Mouse (Mus musculus): ENCODE measurements around the gene Rps6kb2. TPM values are rescaled to one million over a fixed set of nuclear protein-coding genes. Genes with fewer than 3 reads are reported as not detected.

Rps6kb2 gene
- total RNA-seq (2014; fragmentation: Nextera tagmentation) = 42.5 and 45.6 TPM in 2 replicates
- 21.0 and 31.6 TPM in 2 replicates for total RNA-seq (2017)

GRCm38 (mm10) chr19:4162646-4163542 is at the start of gene Rps6kb2:
TSS of gene Rps6kb2 (minus strand) at chr19:4163354.
- peak; percentile 90 for ATAC-seq (replicated peaks; ENCODE audit: poor library complexity, severe bottlenecking)

GRCm38 (mm10) chr19:4211891-4212588 is 48.9 kb upstream of the Rps6kb2 start:
- no peak for ATAC-seq (replicated peaks; ENCODE audit: poor library complexity, severe bottlenecking)

DNA sequence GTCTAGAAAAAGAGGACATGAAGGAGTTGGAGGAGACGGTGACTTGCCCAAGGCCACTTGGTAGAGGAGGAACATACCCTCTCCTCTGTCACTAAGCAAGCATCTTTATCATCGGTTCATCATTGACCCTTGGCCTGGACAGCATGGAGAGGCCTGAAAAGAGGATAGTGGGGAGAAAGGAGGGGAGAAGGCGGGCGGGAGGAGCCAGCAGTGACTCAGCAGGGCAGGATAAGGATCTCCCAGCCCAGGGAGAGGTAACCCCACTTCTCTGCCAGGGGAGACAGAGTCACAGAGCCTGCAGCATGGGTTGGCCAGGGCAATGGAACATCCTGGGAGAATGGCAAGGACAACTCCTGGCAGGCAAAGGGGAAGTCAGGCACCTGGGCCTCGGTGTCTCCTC is 45.4 kb upstream of the Rps6kb2 start:
- no peak for ATAC-seq (replicated peaks; ENCODE audit: poor library complexity, severe bottlenecking)

DNA sequence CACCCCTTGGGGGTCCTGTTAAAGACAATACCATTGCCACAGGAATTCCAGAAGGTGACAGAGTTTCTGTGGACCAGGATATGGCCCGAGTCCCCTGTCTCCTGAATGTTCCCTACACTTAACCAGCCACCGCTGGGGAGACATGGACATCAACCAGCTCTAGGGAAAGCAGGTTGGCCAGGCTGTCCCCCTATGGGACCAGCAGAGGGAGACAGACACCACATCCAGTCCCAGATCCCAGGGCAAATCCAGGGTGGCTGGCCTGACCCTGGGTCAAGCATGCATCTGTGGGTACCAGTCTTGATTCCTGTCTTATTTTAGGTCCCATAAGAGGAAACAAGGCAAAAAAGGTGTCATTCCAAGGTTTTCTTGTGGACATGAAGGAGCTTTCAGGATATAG is 43.8 kb upstream of the Rps6kb2 start:
- peak; percentile 73 for ATAC-seq (replicated peaks; ENCODE audit: poor library complexity, severe bottlenecking)

DNA sequence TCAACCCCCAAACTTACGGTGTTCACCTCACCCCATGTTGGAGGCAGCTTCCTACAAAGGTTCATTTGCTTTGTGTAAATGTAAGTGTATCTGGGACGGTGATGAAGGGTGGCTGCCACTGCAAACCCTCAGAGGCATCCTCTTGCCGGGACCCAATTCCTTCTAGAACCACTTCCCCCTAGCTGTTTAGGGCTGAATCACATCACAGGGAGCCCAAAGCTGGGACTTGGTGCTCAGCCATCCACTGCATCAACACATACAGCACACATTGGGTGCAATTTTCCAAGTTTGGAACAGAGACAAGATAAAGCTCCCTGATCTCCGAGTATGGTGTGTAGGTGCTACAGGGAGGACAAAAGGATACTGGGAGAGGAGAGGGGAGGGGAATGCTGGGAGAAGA is 41.7 kb upstream of the Rps6kb2 start:
- ATAC-seq (replicated peaks; ENCODE audit: poor library complexity, severe bottlenecking) = no peak

DNA sequence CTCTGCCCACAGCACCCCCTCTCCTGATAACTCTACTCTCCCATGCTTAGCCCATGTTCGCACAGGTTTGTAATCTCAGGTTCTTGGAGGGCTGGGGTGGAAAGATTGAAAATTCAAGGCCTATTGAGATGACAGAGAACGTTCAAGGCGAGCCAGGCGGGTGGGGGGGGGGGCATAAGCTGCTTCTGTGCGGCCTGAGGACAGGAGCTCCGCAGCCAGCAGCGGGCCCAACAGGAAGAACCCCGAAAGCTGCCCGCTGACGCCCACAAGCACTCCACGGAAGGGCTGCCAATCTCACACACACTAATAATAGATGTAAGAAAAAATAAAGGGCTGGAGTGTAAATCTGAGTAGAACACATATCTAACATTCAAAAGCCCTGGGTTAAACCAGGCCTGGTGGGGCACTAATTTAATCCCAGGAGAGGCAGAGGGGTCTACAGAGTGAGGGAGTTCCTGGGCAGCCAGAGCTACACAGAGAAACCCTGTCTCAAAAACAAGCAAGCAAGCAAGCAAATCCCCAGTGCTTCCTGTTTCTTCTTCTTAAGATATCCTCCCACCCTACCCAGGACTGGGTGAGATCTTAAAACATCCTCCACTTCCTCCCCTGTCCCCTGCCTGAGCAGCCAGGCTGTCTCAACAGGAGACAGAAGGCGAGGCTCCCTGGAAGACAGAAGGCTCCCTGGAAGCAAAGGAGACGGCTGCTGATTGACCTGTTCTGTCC is 40.6 kb upstream of the Rps6kb2 start:
- ATAC-seq (replicated peaks; ENCODE audit: poor library complexity, severe bottlenecking) = peak; percentile 40

DNA sequence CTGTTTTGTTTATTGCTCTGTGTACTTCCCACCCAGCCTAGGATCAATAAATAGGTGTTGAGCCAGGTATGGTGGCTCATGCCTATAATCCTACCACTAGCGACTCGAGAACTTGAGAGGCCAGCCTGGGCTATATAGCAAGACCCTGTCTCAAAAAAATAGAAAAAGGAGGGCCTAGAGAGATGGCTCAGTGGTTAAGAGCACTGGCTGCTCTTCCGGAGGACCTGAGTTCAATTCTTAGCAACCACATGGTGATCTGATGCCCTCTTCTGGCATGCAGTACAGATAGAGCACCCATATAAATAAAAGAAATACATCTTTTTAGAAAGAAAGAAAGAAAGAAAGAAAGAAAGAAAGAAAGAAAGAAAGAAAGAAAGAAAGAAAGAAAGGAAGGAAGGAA is 40.0 kb upstream of the Rps6kb2 start:
- ATAC-seq (replicated peaks; ENCODE audit: poor library complexity, severe bottlenecking) = no peak

GRCm38 (mm10) chr19:4202149-4202548 is 39.0 kb upstream of the Rps6kb2 start:
- ATAC-seq (replicated peaks; ENCODE audit: poor library complexity, severe bottlenecking) = no peak

GRCm38 (mm10) chr19:4201291-4201909 is 38.2 kb upstream of the Rps6kb2 start, which contains the start of gene Rad9a:
TSS of gene Rad9a (minus strand) at chr19:4201662.
- ATAC-seq (replicated peaks; ENCODE audit: poor library complexity, severe bottlenecking) = peak; percentile 79

- ATAC-seq (replicated peaks; ENCODE audit: poor library complexity, severe bottlenecking) = no peak
Observed at GRCm38 (mm10) chr19:4197180-4197579, 34.0 kb upstream of the Rps6kb2 start.

DNA sequence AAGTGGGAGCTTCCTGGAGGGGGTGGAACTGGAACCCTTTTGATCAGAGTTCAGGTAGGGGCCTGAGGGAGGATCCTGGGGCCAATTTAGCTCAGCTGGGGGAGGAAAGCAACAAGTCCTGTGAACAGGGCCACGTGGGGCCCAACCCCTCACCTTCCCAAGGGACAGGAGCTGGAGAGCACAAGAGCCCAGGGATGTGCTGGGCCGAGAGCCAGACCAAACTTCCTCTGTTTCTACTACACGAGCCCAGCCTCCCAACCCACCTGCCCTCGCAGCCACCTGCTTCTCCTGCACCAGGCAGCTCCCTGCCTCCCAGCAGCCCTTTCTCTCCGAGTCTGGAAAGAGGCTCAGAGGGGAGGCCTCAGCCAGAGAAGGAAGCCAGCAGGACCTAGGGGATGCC is 33.4 kb upstream of the Rps6kb2 start:
- no peak for ATAC-seq (replicated peaks; ENCODE audit: poor library complexity, severe bottlenecking)

DNA sequence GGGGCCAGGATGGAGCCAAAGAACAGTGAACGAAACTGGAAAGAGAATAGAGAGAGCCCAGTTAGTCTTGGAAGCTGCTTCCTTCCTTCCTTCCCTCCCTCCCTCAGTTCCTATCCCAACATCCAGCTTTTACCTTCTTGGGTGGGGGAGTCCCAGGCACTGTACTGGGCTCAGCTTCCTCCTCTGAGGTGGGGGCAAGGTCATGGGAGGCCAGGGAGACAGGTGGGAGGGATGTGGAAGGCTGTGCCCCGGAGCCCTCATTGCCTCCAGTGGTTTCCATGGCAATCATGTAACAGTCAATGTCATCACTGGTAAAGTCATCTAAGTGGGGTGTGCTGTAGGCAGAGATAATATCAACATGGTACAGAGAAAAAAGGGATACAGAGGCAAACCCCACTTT is 32.9 kb upstream of the Rps6kb2 start:
- ATAC-seq (replicated peaks; ENCODE audit: poor library complexity, severe bottlenecking) = no peak

DNA sequence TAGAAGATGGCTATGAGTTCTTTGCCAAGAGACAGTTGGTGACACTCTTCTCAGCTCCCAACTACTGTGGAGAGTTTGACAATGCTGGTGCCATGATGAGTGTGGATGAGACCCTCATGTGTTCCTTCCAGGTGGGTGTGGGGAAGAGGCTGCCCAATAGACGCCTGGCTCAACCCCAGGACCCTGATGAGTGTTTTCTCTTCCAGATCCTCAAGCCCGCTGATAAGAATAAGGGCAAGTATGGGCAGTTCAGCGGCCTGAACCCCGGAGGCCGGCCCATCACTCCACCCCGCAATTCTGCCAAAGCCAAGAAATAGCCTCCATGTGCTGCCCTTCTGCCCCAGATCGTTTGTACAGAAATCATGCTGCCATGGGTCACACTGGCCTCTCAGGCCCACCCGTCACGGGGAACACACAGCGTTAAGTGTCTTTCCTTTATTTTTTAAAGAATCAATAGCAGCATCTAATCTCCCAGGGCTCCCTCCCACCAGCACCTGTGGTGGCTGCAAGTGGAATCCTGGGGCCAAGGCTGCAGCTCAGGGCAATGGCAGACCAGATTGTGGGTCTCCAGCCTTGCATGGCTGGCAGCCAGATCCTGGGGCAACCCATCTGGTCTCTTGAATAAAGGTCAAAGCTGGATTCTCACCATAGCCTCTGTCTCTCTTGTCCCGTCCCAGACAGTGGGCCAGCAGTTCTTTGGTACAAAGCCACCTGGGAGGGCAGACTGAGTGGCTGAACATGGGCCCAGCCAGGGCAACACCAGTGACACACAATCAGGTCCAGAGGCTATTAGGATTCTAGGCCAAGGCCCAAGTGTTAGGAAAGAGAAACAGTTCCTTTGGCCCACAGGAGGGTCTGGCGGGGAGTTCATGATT is 31.9 kb upstream of the Rps6kb2 start:
- ATAC-seq (replicated peaks; ENCODE audit: poor library complexity, severe bottlenecking) = no peak

- ATAC-seq (replicated peaks; ENCODE audit: poor library complexity, severe bottlenecking) = no peak
Observed at GRCm38 (mm10) chr19:4194021-4194724, 31.0 kb upstream of the Rps6kb2 start.

GRCm38 (mm10) chr19:4193129-4193528 is 30.0 kb upstream of the Rps6kb2 start:
- no peak for ATAC-seq (replicated peaks; ENCODE audit: poor library complexity, severe bottlenecking)

DNA sequence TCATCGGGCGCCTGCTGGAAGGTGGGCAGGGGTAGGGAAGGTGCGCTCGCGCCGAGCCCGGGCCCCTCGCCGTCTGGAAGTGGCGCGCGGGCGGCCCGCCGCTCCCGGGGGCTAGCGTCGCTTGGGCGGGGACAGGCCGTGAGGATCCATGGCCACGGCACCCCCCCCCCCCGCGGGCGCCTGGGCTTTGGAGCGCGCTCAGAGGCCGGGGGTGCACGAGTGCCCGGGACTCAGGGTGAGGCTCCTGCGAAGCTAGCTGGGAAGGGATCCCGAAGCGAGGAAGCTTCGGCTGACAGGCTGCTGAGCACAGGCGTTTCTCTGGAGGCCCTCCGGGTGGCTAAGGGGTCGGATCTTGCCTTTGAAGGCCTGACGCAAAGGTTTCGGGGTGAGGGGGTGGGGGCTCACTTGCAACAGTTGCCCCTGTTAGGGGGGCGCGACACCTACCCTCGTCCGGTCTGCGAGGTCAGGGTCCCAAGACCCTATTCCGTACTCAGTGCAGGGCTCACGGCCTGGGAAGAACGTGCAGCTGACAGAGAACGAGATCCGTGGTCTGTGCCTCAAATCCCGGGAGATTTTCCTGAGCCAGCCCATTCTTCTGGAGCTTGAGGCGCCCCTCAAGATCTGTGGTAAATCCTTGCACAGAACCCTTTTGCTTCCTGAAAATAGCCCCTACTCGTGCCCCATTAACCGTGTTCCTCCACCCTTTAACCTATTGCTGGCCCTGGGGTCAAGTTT is 29.3 kb upstream of the Rps6kb2 start:
- no peak for ATAC-seq (replicated peaks; ENCODE audit: poor library complexity, severe bottlenecking)

GRCm38 (mm10) chr19:4191528-4192250 is 28.5 kb upstream of the Rps6kb2 start, which contains the start of gene Ppp1ca:
TSS of gene Ppp1ca (plus strand) at chr19:4192065.
- peak; percentile 88 for ATAC-seq (replicated peaks; ENCODE audit: poor library complexity, severe bottlenecking)

Measured in granulocyte monocyte progenitor cell, adult 5-6 weeks (primary cell).